10 mouse cellular contexts compared by ENCODE assay signal in the genomic region with DNA sequence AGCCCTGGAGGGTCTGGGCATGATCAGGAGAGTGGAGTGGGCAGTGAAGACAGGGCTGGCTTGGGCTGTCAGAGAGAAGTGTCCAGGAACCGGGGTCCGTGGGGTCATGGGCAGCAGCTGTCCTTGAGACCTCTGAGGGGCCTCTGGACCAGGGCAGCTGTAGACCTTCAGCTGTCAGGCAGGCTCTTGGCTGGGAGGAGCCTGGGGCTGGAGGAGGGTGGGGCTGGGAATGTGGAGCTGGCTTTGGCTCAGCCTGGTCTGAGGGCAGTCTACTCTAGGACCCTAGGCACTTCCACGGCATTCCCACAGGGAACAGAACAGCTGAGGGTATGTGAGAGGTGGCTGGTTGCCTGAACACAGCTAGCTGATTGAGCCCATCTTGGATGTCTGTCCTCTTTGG. TPM values are rescaled to one million over a fixed set of nuclear protein-coding genes. Genes with fewer than 3 reads are reported as not detected.
A peak's percentile ranks its signal among the peaks of the same experiment; 100 is the strongest.
DNase-seq lines count a peak whose midpoint lies in the region; ATAC-seq lines count a peak whose summit lies in the region.
"Had no signal": no experiment of that assay in that cellular context is flagged by ENCODE, and none has a peak within 500 bp of the region (broad histone marks: within the 10 kb centered on the region; RNA-seq: fewer than 3 reads in every experiment).

No protein-coding gene starts in this region.

- H3K27me3 ChIP-seq in midbrain, embryonic 10.5 days (ENCODE audit: low read depth, poor library complexity, severe bottlenecking), result no peaks in the 10 kb centered on the region
- no peaks in the 10 kb centered on the region for H3K27me3 ChIP-seq in midbrain, embryonic 13.5 days
- no peaks in the 10 kb centered on the region for H3K27me3 ChIP-seq in limb, embryonic 10.5 days (ENCODE audit: low read depth, poor library complexity, severe bottlenecking)
- no peaks in the 10 kb centered on the region for H3K27me3 ChIP-seq in forebrain, embryonic 16.5 days (replicated peaks; ENCODE audit: control insufficient read depth, insufficient read depth, low read length)
- H3K27me3 ChIP-seq in forebrain, embryonic 13.5 days, result no peaks in the 10 kb centered on the region

- H3K36me3 ChIP-seq in midbrain, embryonic 10.5 days, result peaks cover 17% of the 10 kb centered on the region
- H3K36me3 ChIP-seq in midbrain, embryonic 13.5 days, result no peaks in the 10 kb centered on the region; the same call in 1 of the 2 replicates
- H3K36me3 ChIP-seq in limb, embryonic 10.5 days, result peaks cover 15% of the 10 kb centered on the region
- H3K36me3 ChIP-seq in forebrain, embryonic 16.5 days (ENCODE audit: control insufficient read depth, insufficient read depth), result no peaks in the 10 kb centered on the region
- peaks cover 9% of the 10 kb centered on the region for H3K36me3 ChIP-seq in forebrain, embryonic 13.5 days (ENCODE audit: poor library complexity, severe bottlenecking)

- H3K4me2 ChIP-seq in midbrain, embryonic 13.5 days (replicated peaks), result no peak overlapping the region
- H3K4me2 ChIP-seq in forebrain, embryonic 16.5 days (ENCODE audit: low read length), result no peak overlapping the region
- H3K4me2 ChIP-seq in forebrain, embryonic 13.5 days, result no peak overlapping the region

- DNase-seq in midbrain, embryonic 10.5 days (ENCODE audit: low spot score), result no peak
- DNase-seq in heart, adult 9 months (ENCODE audit: low spot score in 2 of 2), result peak; percentile 72 to 74
- no peak for DNase-seq in limb, embryonic 10.5 days (ENCODE audit: low spot score)
- peak; percentile 63 for DNase-seq in testis, postnatal 14 days (ENCODE audit: low spot score)
- DNase-seq in right cerebral cortex, postnatal 36 days (ENCODE audit: low spot score in 2 of 2), result no peak

- H3K27ac ChIP-seq in midbrain, embryonic 10.5 days (replicated peaks), result 0 out of 2 replicates have a peak overlapping the region, but pooled peaks have one; percentile 24
- H3K27ac ChIP-seq in midbrain, embryonic 13.5 days, result no peak overlapping the region
- 0 out of 2 replicates have a peak overlapping the region, but pooled peaks have one; percentile 11 for H3K27ac ChIP-seq in limb, embryonic 10.5 days
- H3K27ac ChIP-seq in forebrain, embryonic 16.5 days (ENCODE audit: low read length), result no peak overlapping the region
- H3K27ac ChIP-seq in forebrain, embryonic 13.5 days, result no peak overlapping the region

- no peaks in the 10 kb centered on the region for H3K9me3 ChIP-seq in midbrain, embryonic 10.5 days (replicated peaks)
- no peaks in the 10 kb centered on the region for H3K9me3 ChIP-seq in midbrain, embryonic 13.5 days
- no peaks in the 10 kb centered on the region for H3K9me3 ChIP-seq in limb, embryonic 10.5 days (replicated peaks)
- H3K9me3 ChIP-seq in forebrain, embryonic 16.5 days (ENCODE audit: control insufficient read depth, low read length), result no peaks in the 10 kb centered on the region
- no peaks in the 10 kb centered on the region for H3K9me3 ChIP-seq in forebrain, embryonic 13.5 days (replicated peaks)

- ATAC-seq in midbrain, embryonic 13.5 days, result no peak
- no peak for ATAC-seq in forebrain, embryonic 16.5 days
- no peak for ATAC-seq in forebrain, embryonic 13.5 days

- no peak overlapping the region for H3K9ac ChIP-seq in midbrain, embryonic 13.5 days (replicated peaks)
- H3K9ac ChIP-seq in forebrain, embryonic 16.5 days (replicated peaks; ENCODE audit: low read depth, low read length), result no peak overlapping the region
- H3K9ac ChIP-seq in forebrain, embryonic 13.5 days, result no peak overlapping the region

- H3K4me3 ChIP-seq in midbrain, embryonic 10.5 days, result peak overlapping the region; percentile 8; the same call in 1 of the 2 replicates
- no peak overlapping the region for H3K4me3 ChIP-seq in midbrain, embryonic 13.5 days (replicated peaks)
- H3K4me3 ChIP-seq in limb, embryonic 10.5 days, result no peak overlapping the region
- no peak overlapping the region for H3K4me3 ChIP-seq in forebrain, embryonic 16.5 days (replicated peaks; ENCODE audit: low read length)
- no peak overlapping the region for H3K4me3 ChIP-seq in forebrain, embryonic 13.5 days

- 68% methylated on average over 3 of the region's 3 CpGs for WGBS in midbrain, embryonic 10.5 days
- WGBS in midbrain, embryonic 13.5 days, result 78% methylated on average over 3 of the region's 3 CpGs
- WGBS in limb, embryonic 10.5 days, result 39% methylated on average over 3 of the region's 3 CpGs
- WGBS in forebrain, embryonic 16.5 days, result 71% methylated on average over 3 of the region's 3 CpGs
- 76% methylated on average over 3 of the region's 3 CpGs for WGBS in forebrain, embryonic 13.5 days

- peaks cover 30% of the 10 kb centered on the region for H3K4me1 ChIP-seq in midbrain, embryonic 10.5 days
- peaks cover 16% of the 10 kb centered on the region for H3K4me1 ChIP-seq in midbrain, embryonic 13.5 days (replicated peaks)
- peaks cover 23% of the 10 kb centered on the region for H3K4me1 ChIP-seq in limb, embryonic 10.5 days
- H3K4me1 ChIP-seq in forebrain, embryonic 16.5 days (replicated peaks; ENCODE audit: control insufficient read depth, insufficient read depth, low read length), result peaks cover 18% of the 10 kb centered on the region
- H3K4me1 ChIP-seq in forebrain, embryonic 13.5 days, result peaks cover 24% of the 10 kb centered on the region

RNA-seq across cellular contexts. Expression of gene Cdc42ep2, which starts 10.7 kb away (rescaled TPM):
- polyA plus RNA-seq in midbrain, embryonic 10.5 days (2016; fragmentation: Nextera tagmentation; extraction: Ambion mirVana), result 1.8 and 2.2 TPM in 2 replicates
- 7.5 and 7.8 TPM in 2 replicates for polyA plus RNA-seq in midbrain, embryonic 13.5 days (2015; fragmentation: Nextera tagmentation; extraction: Ambion mirVana)
- 1.3 and 1.7 TPM in 2 replicates for polyA plus RNA-seq in limb, embryonic 10.5 days (2016; fragmentation: Nextera tagmentation; extraction: Ambion mirVana)
- polyA plus RNA-seq in forebrain, embryonic 16.5 days (2015; fragmentation: Nextera tagmentation; extraction: Ambion mirVana), result 11.1 and 12.4 TPM in 2 replicates
- polyA plus RNA-seq in forebrain, embryonic 13.5 days (2015; fragmentation: Nextera tagmentation; extraction: Ambion mirVana), result 4.2 and 4.6 TPM in 2 replicates

RNA-seq across cellular contexts. Expression of gene Dpf2, which starts 22.5 kb away (rescaled TPM):
- 242 and 245 TPM in 2 replicates for polyA plus RNA-seq in midbrain, embryonic 10.5 days (2016; fragmentation: Nextera tagmentation; extraction: Ambion mirVana)
- polyA plus RNA-seq in midbrain, embryonic 13.5 days (2015; fragmentation: Nextera tagmentation; extraction: Ambion mirVana), result 157 and 158 TPM in 2 replicates
- 223 and 240 TPM in 2 replicates for polyA plus RNA-seq in limb, embryonic 10.5 days (2016; fragmentation: Nextera tagmentation; extraction: Ambion mirVana)
- polyA plus RNA-seq in forebrain, embryonic 16.5 days (2015; fragmentation: Nextera tagmentation; extraction: Ambion mirVana), result 124 and 126 TPM in 2 replicates
- polyA plus RNA-seq in forebrain, embryonic 13.5 days (2015; fragmentation: Nextera tagmentation; extraction: Ambion mirVana), result 147 and 169 TPM in 2 replicates

RNA-seq across cellular contexts. Expression of gene Pola2, which starts 28.7 kb away (rescaled TPM):
- polyA plus RNA-seq in midbrain, embryonic 10.5 days (2016; fragmentation: Nextera tagmentation; extraction: Ambion mirVana), result 97.3 and 110 TPM in 2 replicates
- 31.6 and 32.1 TPM in 2 replicates for polyA plus RNA-seq in midbrain, embryonic 13.5 days (2015; fragmentation: Nextera tagmentation; extraction: Ambion mirVana)
- 125 and 130 TPM in 2 replicates for polyA plus RNA-seq in limb, embryonic 10.5 days (2016; fragmentation: Nextera tagmentation; extraction: Ambion mirVana)
- 31.9 and 34.2 TPM in 2 replicates for polyA plus RNA-seq in forebrain, embryonic 16.5 days (2015; fragmentation: Nextera tagmentation; extraction: Ambion mirVana)
- polyA plus RNA-seq in forebrain, embryonic 13.5 days (2015; fragmentation: Nextera tagmentation; extraction: Ambion mirVana), result 52.6 and 55.9 TPM in 2 replicates

RNA-seq across cellular contexts. Expression of gene Tigd3, which starts 41.3 kb away (rescaled TPM):
- polyA plus RNA-seq in midbrain, embryonic 10.5 days (2016; fragmentation: Nextera tagmentation; extraction: Ambion mirVana), result 9.5 and 10.8 TPM in 2 replicates
- polyA plus RNA-seq in midbrain, embryonic 13.5 days (2015; fragmentation: Nextera tagmentation; extraction: Ambion mirVana), result 16.4 and 16.9 TPM in 2 replicates
- polyA plus RNA-seq in limb, embryonic 10.5 days (2016; fragmentation: Nextera tagmentation; extraction: Ambion mirVana), result 5.2 and 5.9 TPM in 2 replicates
- 11.0 and 13.7 TPM in 2 replicates for polyA plus RNA-seq in forebrain, embryonic 16.5 days (2015; fragmentation: Nextera tagmentation; extraction: Ambion mirVana)
- polyA plus RNA-seq in forebrain, embryonic 13.5 days (2015; fragmentation: Nextera tagmentation; extraction: Ambion mirVana), result 13.1 and 15.5 TPM in 2 replicates

RNA-seq across cellular contexts. Expression of gene Slc22a20, which starts 50.7 kb away (rescaled TPM):
- not detected in 2 replicates for polyA plus RNA-seq in midbrain, embryonic 10.5 days (2016; fragmentation: Nextera tagmentation; extraction: Ambion mirVana)
- polyA plus RNA-seq in midbrain, embryonic 13.5 days (2015; fragmentation: Nextera tagmentation; extraction: Ambion mirVana), result not detected in 2 replicates
- polyA plus RNA-seq in limb, embryonic 10.5 days (2016; fragmentation: Nextera tagmentation; extraction: Ambion mirVana), result not detected in 2 replicates
- polyA plus RNA-seq in forebrain, embryonic 16.5 days (2015; fragmentation: Nextera tagmentation; extraction: Ambion mirVana), result not detected in 2 replicates
- polyA plus RNA-seq in forebrain, embryonic 13.5 days (2015; fragmentation: Nextera tagmentation; extraction: Ambion mirVana), result not detected in 2 replicates
- polyA plus RNA-seq: large intestine, adult 2 months; neural tube, embryonic 14.5 days had no signal

Comparison
In these comparisons a context has a peak if more than half of its experiments do, and no peak if none do; other contexts are left out.
1. H3K27ac ChIP-seq: peak in midbrain, embryonic 10.5 days (single experiment) and limb, embryonic 10.5 days (single experiment); none in midbrain, embryonic 13.5 days (single experiment), forebrain, embryonic 16.5 days (single experiment) and forebrain, embryonic 13.5 days (single experiment).
2. DNase-seq: peak in heart, adult 9 months (2 of 2) and testis, postnatal 14 days (single experiment); none in midbrain, embryonic 10.5 days (single experiment), limb, embryonic 10.5 days (single experiment) and right cerebral cortex, postnatal 36 days (0 of 2).